Mouse (Mus musculus): ENCODE measurements around the gene Cog4. TPM values are rescaled to one million over a fixed set of nuclear protein-coding genes. Genes with fewer than 3 reads are reported as not detected.

Gene Cog4
- polyA plus RNA-seq, 1 experiment from 2014 or later = 77.1 TPM

DNA sequence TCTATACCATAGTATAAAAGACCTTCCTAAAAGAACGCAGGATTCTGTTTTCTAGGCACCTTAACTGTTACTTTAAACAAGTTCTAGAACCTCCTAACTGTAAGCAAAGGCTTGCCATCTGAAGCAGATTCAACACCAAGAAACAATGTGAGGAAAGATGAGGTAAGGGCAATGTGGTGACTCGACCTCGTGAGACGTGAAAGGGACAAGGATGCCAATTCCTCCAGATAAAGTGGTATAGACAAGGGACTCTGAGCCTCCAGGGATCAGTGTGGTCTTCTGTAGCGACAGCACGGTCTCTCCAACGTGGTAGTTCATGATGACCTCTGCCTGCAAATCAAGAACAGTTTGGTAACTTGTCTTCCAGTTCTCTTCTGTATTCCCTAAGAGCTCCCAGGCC lies 34.6 kb upstream of the Cog4 start:
- ATAC-seq (replicated peaks; ENCODE audit: low FRiP score) = no peak
- peaks cover 82% of the 10 kb centered on the region for H3K36me3 ChIP-seq
- no peak overlapping the region for H3K4me2 ChIP-seq
- H3K9me3 ChIP-seq (replicated peaks) = no peaks in the 10 kb centered on the region
- WGBS = 90% methylated on average over 7 of the region's 7 CpGs
- H3K4me1 ChIP-seq = peaks cover 30% of the 10 kb centered on the region
- H3K27me3 ChIP-seq = no peaks in the 10 kb centered on the region
- no peak overlapping the region for H3K9ac ChIP-seq
- H3K27ac ChIP-seq = no peak overlapping the region
- H3K4me3 ChIP-seq (replicated peaks) = no peak overlapping the region

DNA sequence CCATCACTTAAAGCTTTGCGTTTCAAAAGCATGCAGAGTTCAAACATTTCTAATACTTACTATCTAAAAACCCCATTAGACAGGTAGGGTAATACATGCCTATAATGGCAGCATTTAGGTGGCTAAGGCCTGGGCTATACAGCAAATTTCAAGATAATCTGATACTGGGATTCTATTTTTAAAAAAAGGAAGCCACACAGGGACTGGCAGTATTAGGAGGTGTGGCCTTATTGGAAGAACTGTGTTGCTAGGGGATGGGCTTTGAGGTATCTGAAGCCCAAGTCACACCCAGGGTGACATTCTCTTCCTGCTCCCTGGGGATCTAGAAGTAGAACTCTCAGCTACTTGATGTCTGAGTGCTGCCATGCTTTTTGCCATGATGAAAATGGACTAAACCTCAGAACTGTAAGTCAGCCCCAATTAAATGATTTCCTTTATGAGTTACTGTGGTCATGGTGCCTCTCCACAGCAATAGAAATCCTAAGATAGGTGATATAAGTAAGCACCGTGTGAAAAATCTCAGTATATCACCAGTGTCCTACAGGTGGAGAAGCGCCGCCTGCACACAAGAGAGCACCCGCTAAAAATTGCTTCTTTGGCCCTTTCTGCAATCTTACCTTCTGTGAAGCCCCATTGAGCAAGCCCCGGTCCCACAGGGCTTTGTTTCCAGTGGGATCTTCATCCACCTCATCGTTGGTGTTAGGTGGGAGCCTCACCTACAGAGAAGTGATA lies 33.9 kb upstream of the Cog4 start:
- H3K27me3 ChIP-seq = no peaks in the 10 kb centered on the region
- no peak for ATAC-seq (replicated peaks; ENCODE audit: low FRiP score)
- H3K4me1 ChIP-seq = peaks cover 30% of the 10 kb centered on the region
- peaks cover 89% of the 10 kb centered on the region for H3K36me3 ChIP-seq
- H3K9me3 ChIP-seq (replicated peaks) = no peaks in the 10 kb centered on the region
- no peak overlapping the region for H3K9ac ChIP-seq
- H3K4me2 ChIP-seq = no peak overlapping the region
- H3K27ac ChIP-seq = no peak overlapping the region
- 96% methylated on average over 7 of the region's 7 CpGs for WGBS
- H3K4me3 ChIP-seq (replicated peaks) = no peak overlapping the region

DNA sequence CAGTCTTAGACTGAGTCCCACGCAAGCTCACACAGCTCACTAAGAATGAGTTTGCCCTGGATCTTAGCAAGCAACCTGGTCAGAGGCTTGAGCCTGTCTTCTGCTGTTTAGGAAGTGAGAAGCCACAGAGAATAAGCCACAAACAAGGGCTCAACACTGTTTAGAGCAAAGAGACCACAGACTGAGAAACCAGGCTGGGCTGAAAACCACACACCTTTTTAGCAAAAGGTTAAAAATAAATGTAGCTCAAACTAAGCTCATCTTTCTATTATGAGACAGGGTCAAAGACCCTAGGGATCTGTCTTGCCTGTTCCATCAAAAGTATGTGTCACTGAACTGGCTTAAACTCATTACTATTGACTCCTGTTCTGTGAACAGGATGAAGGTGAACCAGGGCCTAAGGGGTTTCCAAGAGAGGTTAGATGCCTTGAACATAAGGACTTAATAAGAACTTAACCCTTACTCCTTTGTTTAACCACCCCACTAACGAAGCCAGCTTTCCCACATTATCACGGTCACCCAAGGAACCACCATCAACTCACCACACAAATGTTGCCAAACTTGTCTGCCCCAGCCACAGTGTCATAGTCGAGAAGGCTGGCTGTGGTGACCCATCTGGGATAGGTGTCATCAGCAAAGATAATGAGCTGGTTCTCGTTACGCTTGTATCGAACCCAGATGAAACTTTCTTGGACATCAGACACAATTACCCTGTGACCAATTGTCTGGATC lies 33.2 kb upstream of the Cog4 start:
- no peak for ATAC-seq (replicated peaks; ENCODE audit: low FRiP score)
- peaks cover 97% of the 10 kb centered on the region for H3K36me3 ChIP-seq
- H3K27ac ChIP-seq = no peak overlapping the region
- no peaks in the 10 kb centered on the region for H3K27me3 ChIP-seq
- H3K4me2 ChIP-seq = no peak overlapping the region
- H3K4me3 ChIP-seq (replicated peaks) = no peak overlapping the region
- no peak overlapping the region for H3K9ac ChIP-seq
- 92% methylated on average over 7 of the region's 7 CpGs for WGBS
- no peaks in the 10 kb centered on the region for H3K9me3 ChIP-seq (replicated peaks)
- peaks cover 25% of the 10 kb centered on the region for H3K4me1 ChIP-seq

DNA sequence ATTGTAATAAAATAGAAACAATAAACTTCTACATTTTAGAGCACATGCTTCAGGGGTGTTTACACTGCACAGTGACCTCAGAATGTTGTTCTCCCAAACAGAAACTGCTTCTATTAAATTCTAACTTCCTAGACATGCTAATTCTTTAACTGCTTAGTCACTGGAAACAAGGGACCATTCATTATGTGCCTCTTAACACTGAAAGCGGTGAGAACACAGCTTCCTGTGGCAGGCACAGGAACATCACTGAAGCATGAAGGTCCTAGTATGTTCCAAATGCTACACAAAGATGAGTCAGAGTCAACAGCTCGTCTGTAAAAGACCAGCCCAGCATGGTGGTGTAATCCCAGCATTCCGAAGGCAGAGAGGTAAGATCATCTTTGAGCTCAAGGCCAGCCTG lies 31.1 kb upstream of the Cog4 start:
- no peak overlapping the region for H3K9ac ChIP-seq
- H3K9me3 ChIP-seq (replicated peaks) = no peaks in the 10 kb centered on the region
- no peak for ATAC-seq (replicated peaks; ENCODE audit: low FRiP score)
- H3K4me3 ChIP-seq (replicated peaks) = no peak overlapping the region
- peaks cover 100% of the 10 kb centered on the region for H3K36me3 ChIP-seq
- 52% methylated on average over 3 of the region's 3 CpGs for WGBS
- H3K27ac ChIP-seq = no peak overlapping the region
- no peaks in the 10 kb centered on the region for H3K27me3 ChIP-seq
- H3K4me2 ChIP-seq = no peak overlapping the region
- H3K4me1 ChIP-seq = peaks cover 5% of the 10 kb centered on the region; the same call in 1 of the 2 replicates

DNA sequence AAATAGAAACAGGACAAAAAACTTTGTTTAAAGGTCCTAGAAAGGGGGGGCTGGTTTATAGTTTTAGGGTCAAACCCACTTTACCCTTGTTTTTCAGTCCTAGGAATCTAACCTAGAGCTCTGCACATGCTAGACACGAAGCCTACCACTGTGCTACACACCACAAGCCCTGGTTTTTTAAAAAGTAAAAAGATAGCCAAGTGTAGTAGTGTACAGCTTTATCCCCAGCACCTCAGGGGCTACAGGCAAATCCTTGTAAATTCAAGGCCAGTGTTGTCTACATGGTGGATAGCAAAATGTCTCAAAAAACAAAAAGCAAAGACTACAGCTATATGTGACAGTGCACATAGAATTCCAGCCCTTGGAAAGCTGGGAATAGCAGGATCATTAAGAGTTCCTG lies 29.4 kb upstream of the Cog4 start:
- no peaks in the 10 kb centered on the region for H3K4me1 ChIP-seq
- no peak overlapping the region for H3K4me2 ChIP-seq
- H3K36me3 ChIP-seq = peaks cover 100% of the 10 kb centered on the region
- no peaks in the 10 kb centered on the region for H3K27me3 ChIP-seq
- no peak for ATAC-seq (replicated peaks; ENCODE audit: low FRiP score)
- no peak overlapping the region for H3K27ac ChIP-seq
- no peak overlapping the region for H3K9ac ChIP-seq
- no peak overlapping the region for H3K4me3 ChIP-seq (replicated peaks)
- no peaks in the 10 kb centered on the region for H3K9me3 ChIP-seq (replicated peaks)
- WGBS = 87% methylated on average over 1 of the region's 1 CpGs

DNA sequence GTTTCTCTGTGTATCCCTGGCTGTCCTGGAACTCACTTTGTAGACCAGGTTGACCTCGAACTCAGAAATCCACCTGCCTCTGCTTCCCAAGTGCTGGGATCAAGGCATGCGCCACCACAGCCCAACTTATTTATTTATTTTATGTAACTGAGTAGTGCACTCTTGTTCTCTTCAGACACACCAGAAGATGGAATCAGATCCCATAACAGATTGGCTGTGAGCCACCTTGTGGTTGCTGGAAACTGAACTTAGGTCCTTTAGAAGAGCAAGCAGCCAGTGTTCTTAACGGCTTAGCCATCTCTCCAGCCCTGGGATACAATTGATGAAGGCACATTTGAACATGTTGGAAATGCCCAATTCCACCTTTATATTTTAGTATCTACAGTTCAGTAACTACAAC lies 27.8 kb upstream of the Cog4 start:
- no peaks in the 10 kb centered on the region for H3K27me3 ChIP-seq
- H3K27ac ChIP-seq = no peak overlapping the region
- H3K36me3 ChIP-seq = peaks cover 100% of the 10 kb centered on the region
- no peak overlapping the region for H3K9ac ChIP-seq
- H3K9me3 ChIP-seq (replicated peaks) = no peaks in the 10 kb centered on the region
- ATAC-seq (replicated peaks; ENCODE audit: low FRiP score) = no peak
- no peaks in the 10 kb centered on the region for H3K4me1 ChIP-seq
- no peak overlapping the region for H3K4me3 ChIP-seq (replicated peaks)
- WGBS = 81% methylated on average over 3 of the region's 3 CpGs
- H3K4me2 ChIP-seq = no peak overlapping the region

DNA sequence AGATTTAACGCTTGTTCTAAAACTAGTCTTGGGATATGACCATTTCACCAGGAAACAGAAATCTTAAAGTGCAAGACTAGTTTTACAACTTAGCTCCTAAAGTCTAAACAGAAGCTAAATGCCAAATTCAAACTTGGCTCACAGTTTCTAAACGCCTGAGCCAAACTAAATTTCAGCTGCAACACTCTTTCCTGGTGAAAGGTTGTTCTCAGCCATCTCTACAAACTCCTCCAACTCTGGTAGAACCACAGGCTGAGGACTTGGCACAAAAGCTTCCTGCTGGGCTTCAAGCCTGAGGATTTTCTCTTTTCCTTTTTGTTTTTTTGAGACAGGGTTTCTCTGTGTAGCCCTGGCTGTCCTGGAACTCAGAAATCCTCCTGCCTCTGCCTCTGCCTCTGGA lies 26.1 kb upstream of the Cog4 start:
- Histone ChIP-seq H3K9me3 (replicated peaks) (no peaks in the 10 kb centered on the region), H3K36me3 (peaks cover 100% of the 10 kb centered on the region), H3K4me3 (replicated peaks) (no peak overlapping the region), H3K4me1 (no peaks in the 10 kb centered on the region), H3K9ac (no peak overlapping the region), H3K27ac (no peak overlapping the region), H3K27me3 (no peaks in the 10 kb centered on the region), H3K4me2 (no peak overlapping the region)
- WGBS = 90% methylated on average over 2 of the region's 2 CpGs
- no peak for ATAC-seq (replicated peaks; ENCODE audit: low FRiP score)

DNA sequence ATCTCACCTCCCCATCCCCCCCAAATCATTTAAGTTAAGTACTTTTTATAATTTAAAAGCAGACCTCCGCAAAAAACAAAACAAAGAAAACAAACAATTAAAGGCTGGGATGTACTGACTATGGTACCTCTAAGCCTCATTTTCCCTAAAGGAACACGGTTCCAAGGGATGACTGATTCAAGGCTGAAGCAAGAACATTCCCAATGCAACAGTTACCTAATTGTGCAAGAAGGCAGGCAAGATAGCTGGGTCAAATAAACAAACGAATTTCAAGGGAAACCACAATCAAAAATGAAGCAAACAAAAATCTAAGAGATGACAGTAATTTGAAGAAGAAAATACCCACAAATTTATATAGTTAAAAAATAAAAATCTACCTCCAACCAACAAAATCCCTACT lies 24.4 kb upstream of the Cog4 start:
- ATAC-seq (replicated peaks; ENCODE audit: low FRiP score) = no peak
- no peak overlapping the region for H3K9ac ChIP-seq
- peaks cover 100% of the 10 kb centered on the region for H3K36me3 ChIP-seq
- H3K4me3 ChIP-seq (replicated peaks) = no peak overlapping the region
- H3K9me3 ChIP-seq (replicated peaks) = no peaks in the 10 kb centered on the region
- H3K4me1 ChIP-seq = no peaks in the 10 kb centered on the region
- H3K27me3 ChIP-seq = no peaks in the 10 kb centered on the region
- H3K4me2 ChIP-seq = no peak overlapping the region
- 83% methylated on average over 3 of the region's 3 CpGs for WGBS
- no peak overlapping the region for H3K27ac ChIP-seq

DNA sequence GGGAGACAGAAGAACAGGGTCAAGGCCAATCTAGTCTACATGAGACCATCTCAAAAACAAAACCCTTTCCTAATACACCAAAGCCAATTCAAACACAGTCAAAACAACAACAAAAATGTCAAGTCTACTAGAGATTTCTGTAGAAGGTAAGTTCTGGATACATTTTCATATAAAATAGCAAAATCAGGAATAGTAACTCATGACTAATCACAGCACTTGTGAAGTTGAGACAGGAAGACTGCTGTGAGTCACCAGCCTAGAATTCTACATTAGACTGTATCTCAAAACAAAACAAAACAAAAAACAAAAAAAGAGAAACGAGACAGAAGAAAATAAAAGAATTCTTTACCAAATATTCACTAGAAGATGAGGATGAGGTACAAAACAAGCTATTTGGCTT lies 21.5 kb upstream of the Cog4 start:
- Histone ChIP-seq H3K9me3 (replicated peaks) (no peaks in the 10 kb centered on the region), H3K27me3 (no peaks in the 10 kb centered on the region), H3K9ac (no peak overlapping the region), H3K4me2 (no peak overlapping the region), H3K4me3 (replicated peaks) (no peak overlapping the region), H3K4me1 (no peaks in the 10 kb centered on the region), H3K36me3 (peaks cover 100% of the 10 kb centered on the region), H3K27ac (no peak overlapping the region)
- WGBS = 89% methylated on average over 1 of the region's 1 CpGs
- ATAC-seq (replicated peaks; ENCODE audit: low FRiP score) = no peak

DNA sequence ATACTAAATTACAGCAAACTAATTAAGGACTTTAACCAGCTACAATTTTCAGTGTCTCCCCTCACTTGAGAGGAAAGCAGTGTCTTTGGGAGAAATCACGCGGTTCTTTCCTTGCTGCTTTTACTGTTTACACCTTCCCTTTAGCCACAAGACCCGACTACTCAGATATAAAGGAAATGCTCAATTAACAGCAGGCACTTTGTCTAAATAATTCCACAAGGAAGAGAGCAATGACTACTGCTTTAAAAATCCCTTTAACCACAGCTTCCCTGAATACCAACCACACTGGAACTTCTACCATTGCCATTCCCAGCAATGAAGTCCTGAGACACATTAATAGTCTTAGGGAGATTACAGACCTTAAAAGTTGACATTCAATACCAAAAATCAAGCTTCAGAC lies 17.9 kb upstream of the Cog4 start:
- WGBS = 77% methylated on average over 3 of the region's 3 CpGs
- Histone ChIP-seq H3K27ac (no peak overlapping the region), H3K4me1 (no peaks in the 10 kb centered on the region), H3K9me3 (replicated peaks) (no peaks in the 10 kb centered on the region), H3K4me3 (replicated peaks) (no peak overlapping the region), H3K4me2 (no peak overlapping the region), H3K36me3 (peaks cover 98% of the 10 kb centered on the region), H3K27me3 (no peaks in the 10 kb centered on the region), H3K9ac (no peak overlapping the region)
- ATAC-seq (replicated peaks; ENCODE audit: low FRiP score) = no peak

DNA sequence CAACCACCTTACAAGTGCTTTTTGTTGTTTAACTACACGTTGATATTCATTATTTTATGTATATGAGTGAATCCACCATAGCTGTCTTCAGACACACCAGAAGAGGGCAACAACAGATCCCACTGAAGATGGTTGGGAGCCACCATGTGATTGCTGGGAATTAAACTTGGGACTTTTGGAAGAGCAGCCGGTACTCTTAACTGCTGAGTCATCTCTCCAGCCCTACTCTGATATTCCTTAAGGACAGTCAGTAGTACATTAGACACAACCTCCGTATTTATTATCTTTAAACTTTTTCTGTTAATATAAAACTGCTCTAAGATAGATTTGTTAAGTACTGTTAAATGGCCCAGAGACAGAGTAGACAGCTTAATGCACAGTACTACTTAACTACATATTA lies 14.4 kb upstream of the Cog4 start:
- no peak overlapping the region for H3K4me3 ChIP-seq (replicated peaks)
- H3K9me3 ChIP-seq (replicated peaks) = no peaks in the 10 kb centered on the region
- H3K4me1 ChIP-seq = no peaks in the 10 kb centered on the region
- H3K4me2 ChIP-seq = no peak overlapping the region
- 85% methylated on average over 3 of the region's 3 CpGs for WGBS
- no peak overlapping the region for H3K27ac ChIP-seq
- ATAC-seq (replicated peaks; ENCODE audit: low FRiP score) = no peak
- no peak overlapping the region for H3K9ac ChIP-seq
- H3K27me3 ChIP-seq = no peaks in the 10 kb centered on the region
- peaks cover 97% of the 10 kb centered on the region for H3K36me3 ChIP-seq

DNA sequence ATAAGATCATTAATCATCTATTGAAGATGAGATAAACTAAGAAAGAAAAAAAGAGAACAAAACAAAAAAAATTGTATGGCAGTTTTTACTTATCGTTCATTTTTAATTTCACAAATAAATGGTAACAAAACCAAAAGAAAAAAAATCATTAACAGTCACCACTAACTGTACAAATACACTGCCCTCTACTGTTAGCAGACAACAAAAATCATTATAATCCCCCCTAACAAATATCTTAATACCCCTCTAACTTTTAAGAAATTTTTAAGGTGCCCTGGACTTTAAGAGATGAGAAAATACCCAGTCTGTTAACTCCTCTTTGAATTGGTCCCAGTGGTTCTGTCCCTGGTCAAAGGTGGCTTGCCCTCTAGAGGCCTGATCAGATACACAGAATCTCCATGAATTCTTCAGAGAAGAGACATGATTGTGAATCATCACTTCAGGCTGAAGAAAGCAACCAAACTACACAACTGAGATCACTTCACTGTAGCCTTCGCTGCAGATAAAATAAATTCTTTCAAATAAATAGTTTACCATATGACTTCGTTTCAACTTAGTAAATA lies 4.3 kb upstream of the Cog4 start:
- H3K4me2 ChIP-seq = no peak overlapping the region
- no peaks in the 10 kb centered on the region for H3K27me3 ChIP-seq
- H3K4me1 ChIP-seq = peaks cover 21% of the 10 kb centered on the region
- H3K27ac ChIP-seq = no peak overlapping the region
- 90% methylated on average over 3 of the region's 3 CpGs for WGBS
- no peak overlapping the region for H3K4me3 ChIP-seq (replicated peaks)
- no peak overlapping the region for H3K9ac ChIP-seq
- H3K36me3 ChIP-seq = peaks cover 74% of the 10 kb centered on the region
- H3K9me3 ChIP-seq (replicated peaks) = no peaks in the 10 kb centered on the region
- ATAC-seq (replicated peaks; ENCODE audit: low FRiP score) = no peak

All from kidney, embryonic 15.5 days (tissue).